Mouse (Mus musculus): ENCODE data around the gene Eif4ebp2. TPM values are rescaled to one million over a fixed set of nuclear protein-coding genes. Genes with fewer than 3 reads are reported as not detected.
A peak's percentile ranks its signal among the peaks of the same experiment; 100 is the strongest.

Gene Eif4ebp2
- polyA plus RNA-seq, 1 experiment from 2014 or later: 41.5 TPM

DNA sequence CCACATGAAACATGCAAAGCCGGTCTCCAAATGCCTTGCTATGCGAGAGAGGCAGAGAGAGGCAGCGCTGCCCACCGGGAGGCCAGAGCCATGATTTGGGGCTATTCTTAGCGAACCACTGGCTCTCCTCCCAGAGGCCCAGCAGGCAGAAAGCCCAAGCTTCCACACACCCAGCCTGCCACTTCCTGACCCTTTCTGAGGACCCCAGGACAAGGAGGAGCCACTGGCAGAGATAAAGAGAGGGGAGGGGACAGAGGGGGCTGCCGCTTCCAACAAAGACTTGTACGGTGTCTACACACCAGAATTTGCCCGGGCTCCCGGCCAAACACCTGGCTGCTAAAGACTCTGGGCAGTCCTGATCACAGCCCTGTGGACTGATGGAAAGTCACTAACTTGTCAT is 72.3 kb downstream of the Eif4ebp2 start:
- Histone ChIP-seq H3K4me1 (replicated peaks; ENCODE audit: control insufficient read depth, insufficient read depth, low read length) (peaks cover 9% of the 10 kb centered on the region; the same call in 1 of the 2 replicates), H3K36me3 (ENCODE audit: control insufficient read depth, insufficient read depth, low read length) (no peaks in the 10 kb centered on the region), H3K27me3 (ENCODE audit: control insufficient read depth, insufficient read depth, low read length) (no peaks in the 10 kb centered on the region; the same call in 1 of the 2 replicates), H3K4me2 (ENCODE audit: low read depth, low read length, severe bottlenecking) (peak overlapping the region; percentile 3; the same call in 1 of the 2 replicates), H3K9ac (ENCODE audit: low read length) (no peak overlapping the region), H3K9me3 (ENCODE audit: control insufficient read depth, low read length) (no peaks in the 10 kb centered on the region), H3K27ac (ENCODE audit: low read depth, low read length) (no peak overlapping the region), H3K4me3 (ENCODE audit: low read depth, low read length) (no peak overlapping the region)
- ATAC-seq (replicated peaks; ENCODE audit: low FRiP score): no peak
- no peak for DNase-seq (ENCODE audit: low spot score)
- WGBS: 8% methylated on average over 9 of the region's 9 CpGs

DNA sequence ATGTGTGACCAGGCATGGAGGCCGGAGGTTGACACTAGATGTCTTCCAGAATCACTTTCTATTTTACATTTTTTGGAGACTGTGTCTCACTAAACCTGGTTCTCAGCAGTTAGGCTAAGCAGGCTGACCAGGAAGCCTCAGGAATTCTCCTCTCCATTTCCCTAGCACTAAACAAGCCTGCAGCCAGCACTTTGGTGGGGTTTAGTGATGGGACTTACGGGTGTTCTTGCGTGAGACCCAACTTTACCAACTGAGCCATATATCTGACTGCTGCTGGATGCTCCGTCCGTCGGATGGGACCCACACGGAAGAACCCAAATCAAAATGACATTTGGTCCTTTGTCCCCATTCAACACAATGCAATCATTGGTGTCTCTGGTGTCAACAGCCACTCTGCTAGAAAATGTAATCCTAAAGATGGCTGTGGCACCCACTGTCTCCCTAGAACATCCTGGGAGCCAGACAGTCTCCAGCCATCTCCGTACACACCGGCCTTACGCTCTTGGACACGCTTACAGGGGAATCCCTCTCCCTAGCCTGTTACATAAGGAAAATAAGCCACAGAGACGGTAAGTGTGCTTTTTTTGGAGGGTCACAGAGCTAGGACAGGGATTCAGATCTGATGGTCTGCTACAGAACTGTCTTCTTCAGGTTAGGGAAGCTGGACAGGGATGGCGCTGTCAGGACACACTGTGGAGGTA is 73.0 kb downstream of the Eif4ebp2 start:
- 0 out of 2 replicates have a peak overlapping the region, but pooled peaks have one; percentile 3 for H3K4me2 ChIP-seq (ENCODE audit: low read depth, low read length, severe bottlenecking)
- WGBS: 90% methylated on average over 13 of the region's 13 CpGs
- H3K9me3 ChIP-seq (ENCODE audit: control insufficient read depth, low read length): no peaks in the 10 kb centered on the region
- ATAC-seq (replicated peaks; ENCODE audit: low FRiP score) (no peak), DNase-seq (ENCODE audit: low spot score) (no peak)
- no peak overlapping the region for H3K27ac ChIP-seq (ENCODE audit: low read depth, low read length)
- H3K27me3 ChIP-seq (ENCODE audit: control insufficient read depth, insufficient read depth, low read length): no peaks in the 10 kb centered on the region; the same call in 1 of the 2 replicates
- no peaks in the 10 kb centered on the region for H3K36me3 ChIP-seq (ENCODE audit: control insufficient read depth, insufficient read depth, low read length)
- no peak overlapping the region for H3K4me3 ChIP-seq (ENCODE audit: low read depth, low read length)
- peaks cover 11% of the 10 kb centered on the region; the same call in 1 of the 2 replicates for H3K4me1 ChIP-seq (replicated peaks; ENCODE audit: control insufficient read depth, insufficient read depth, low read length)
- H3K9ac ChIP-seq (ENCODE audit: low read length): no peak overlapping the region

DNA sequence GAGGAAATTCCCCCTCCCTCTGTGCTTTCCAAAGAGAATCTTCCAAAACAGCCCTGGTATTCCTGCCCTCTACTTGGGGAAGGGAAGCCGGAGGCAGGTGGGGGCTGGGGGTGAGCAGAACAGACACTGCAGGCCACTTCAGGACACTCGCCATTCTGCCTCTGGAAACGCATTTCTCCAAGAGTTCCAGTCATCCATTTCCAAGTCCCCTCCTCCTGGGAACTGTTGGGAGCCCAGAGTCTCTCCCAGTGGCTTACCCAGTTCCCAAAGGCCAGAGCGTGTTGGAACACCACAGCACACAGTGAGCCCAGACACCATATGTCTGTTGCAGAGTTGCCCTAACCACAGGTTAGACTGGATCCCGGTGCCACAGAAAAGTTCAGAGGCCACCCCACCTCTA is 73.8 kb downstream of the Eif4ebp2 start:
- Histone ChIP-seq H3K9ac (ENCODE audit: low read length) (no peak overlapping the region), H3K4me1 (replicated peaks; ENCODE audit: control insufficient read depth, insufficient read depth, low read length) (peaks cover 11% of the 10 kb centered on the region; the same call in 1 of the 2 replicates), H3K36me3 (ENCODE audit: control insufficient read depth, insufficient read depth, low read length) (no peaks in the 10 kb centered on the region), H3K9me3 (ENCODE audit: control insufficient read depth, low read length) (no peaks in the 10 kb centered on the region), H3K27ac (ENCODE audit: low read depth, low read length) (no peak overlapping the region), H3K4me3 (ENCODE audit: low read depth, low read length) (no peak overlapping the region), H3K27me3 (ENCODE audit: control insufficient read depth, insufficient read depth, low read length) (no peaks in the 10 kb centered on the region; the same call in 1 of the 2 replicates), H3K4me2 (ENCODE audit: low read depth, low read length, severe bottlenecking) (no peak overlapping the region)
- WGBS: 84% methylated on average over 5 of the region's 5 CpGs
- DNase-seq (ENCODE audit: low spot score) (no peak), ATAC-seq (replicated peaks; ENCODE audit: low FRiP score) (no peak)

Other genes with a start within 250 kb of the Eif4ebp2 start
- 0.56 and 0.60 TPM in 2 replicates for gene Adamts14, start 179.2 kb downstream of the Eif4ebp2 start, polyA plus RNA-seq (2014; fragmentation: Nextera tagmentation; extraction: Ambion mirVana)
- not detected in 2 replicates for gene Prf1, start 154.8 kb downstream of the Eif4ebp2 start, polyA plus RNA-seq (2014; fragmentation: Nextera tagmentation; extraction: Ambion mirVana)
- gene Pald1, start 69.1 kb downstream of the Eif4ebp2 start, polyA plus RNA-seq (2014; fragmentation: Nextera tagmentation; extraction: Ambion mirVana): 21.3 and 22.9 TPM in 2 replicates
- gene Nodal, start 34.7 kb downstream of the Eif4ebp2 start, polyA plus RNA-seq (2014; fragmentation: Nextera tagmentation; extraction: Ambion mirVana): not detected in 2 replicates
- gene Lrrc20, start 23.1 kb upstream of the Eif4ebp2 start, polyA plus RNA-seq (2014; fragmentation: Nextera tagmentation; extraction: Ambion mirVana): 14.6 and 15.0 TPM in 2 replicates
- gene Npffr1, start 142.8 kb upstream of the Eif4ebp2 start, polyA plus RNA-seq (2014; fragmentation: Nextera tagmentation; extraction: Ambion mirVana): 0.05 and 0.09 TPM in 2 replicates
- 325 and 330 TPM in 2 replicates for gene Ppa1, start 195.9 kb upstream of the Eif4ebp2 start, polyA plus RNA-seq (2014; fragmentation: Nextera tagmentation; extraction: Ambion mirVana)
- 231 and 238 TPM in 2 replicates for gene Sar1a, start 227.6 kb upstream of the Eif4ebp2 start, polyA plus RNA-seq (2014; fragmentation: Nextera tagmentation; extraction: Ambion mirVana)
- gene Tysnd1, start 242.9 kb upstream of the Eif4ebp2 start, polyA plus RNA-seq (2014; fragmentation: Nextera tagmentation; extraction: Ambion mirVana): 33.4 and 39.0 TPM in 2 replicates

Data from forebrain, embryonic 11.5 days (tissue).